Mouse (Mus musculus) heart, embryonic 13.5 days (tissue): ENCODE measurements around the gene Gm2663. TPM values are rescaled to one million over a fixed set of nuclear protein-coding genes. Genes with fewer than 3 reads are reported as not detected.
"Not testable (repeated sequence)": the region's sequence is repeated elsewhere in the genome, so short reads cannot be mapped to it uniquely, and the experiment has no call there.

Experiments used
- ATAC-seq: fragments of 200-750 bp; cut with Nextera tagmentation; 2 replicates; pipeline ENCODE4 v1.8.0; 2017; ENCODE audit warnings: moderate TSS enrichment; ENCODE audit not compliant: insufficient number of reproducible peaks, low FRiP score, low TSS enrichment; ENCODE audit errors: extremely low read depth
- H3K27ac ChIP-seq: fragments of 300-500 bp; sonication (generic); replicated peaks from 2 replicates; pipeline ENCODE4 v1.5.1; 2015; ENCODE audit warnings: moderate library complexity, mild to moderate bottlenecking, inconsistent platforms
- H3K27me3 ChIP-seq: fragments of 300-500 bp; sonication (generic); replicated peaks from 2 replicates; pipeline ENCODE4 v1.6.1; 2015; ENCODE audit warnings: mild to moderate bottlenecking, inconsistent platforms
- H3K36me3 ChIP-seq: fragments of 300-500 bp; sonication (generic); 2 replicates; pipeline ENCODE4 v1.6.1; 2015; ENCODE audit warnings: mild to moderate bottlenecking, inconsistent platforms
- H3K4me1 ChIP-seq: fragments of 300-500 bp; sonication (generic); 2 replicates; pipeline ENCODE4 v1.6.1; 2015; ENCODE audit warnings: inconsistent platforms
- H3K4me2 ChIP-seq: fragments of 300-500 bp; sonication (generic); 2 replicates; pipeline ENCODE4 v1.6.1; 2015; ENCODE audit warnings: inconsistent platforms, mild to moderate bottlenecking, moderate library complexity
- H3K4me3 ChIP-seq: fragments of 300-500 bp; sonication (generic); 2 replicates; pipeline ENCODE4 v1.5.1; 2015; ENCODE audit warnings: moderate library complexity, mild to moderate bottlenecking, inconsistent platforms
- H3K9ac ChIP-seq: fragments of 300-500 bp; sonication (generic); 2 replicates; pipeline ENCODE4 v1.6.1; 2015; ENCODE audit warnings: inconsistent platforms, mild to moderate bottlenecking, moderate library complexity
- H3K9me3 ChIP-seq: fragments of 300-500 bp; sonication (generic); 2 replicates; pipeline ENCODE4 v1.6.1; 2016; ENCODE audit warnings: inconsistent platforms
- WGBS: fragments of 180-500 bp; shearing (Covaris S2); methylation state at CpG from one replicate; pipeline ENCODE4 v1.1.7; 2015; ENCODE audit warnings: mixed read lengths; 5-methylcytosine and 5-hydroxymethylcytosine counted together
- polyA plus RNA-seq: library from polyadenylated mRNA; unstranded; fragments of >200 nt; fragmentation: Nextera tagmentation; extraction: Ambion mirVana; gene quantifications from 2 replicates; pipeline ENCODE4 v1.2.1, GENCODE M21; 2015

The Gm2663 gene
- 0.40 TPM in 1 of 2 replicates, not detected in the other for polyA plus RNA-seq

GRCm38 (mm10) chr6:40999379-40999778 lies at the start of gene Gm2663:
TSS of gene Gm2663 (minus strand) at chr6:40999479.
- not testable (repeated sequence) for H3K4me1 ChIP-seq, H3K9ac ChIP-seq, H3K27ac ChIP-seq, H3K27me3 ChIP-seq, H3K4me2 ChIP-seq, H3K9me3 ChIP-seq, H3K36me3 ChIP-seq, ATAC-seq, H3K4me3 ChIP-seq

- 65% methylated on average over 1 of the region's 1 CpGs for WGBS
- no peak overlapping the region for H3K4me2 ChIP-seq
- H3K9me3 ChIP-seq: no peaks in the 10 kb centered on the region
- no peak overlapping the region for H3K27ac ChIP-seq
- H3K27me3 ChIP-seq: no peaks in the 10 kb centered on the region
- no peak overlapping the region for H3K9ac ChIP-seq
- no peak overlapping the region for H3K4me3 ChIP-seq
- ATAC-seq: no peak
- no peaks in the 10 kb centered on the region for H3K4me1 ChIP-seq
- H3K36me3 ChIP-seq: no peaks in the 10 kb centered on the region
Observed at GRCm38 (mm10) chr6:41048602-41049001, 49.3 kb upstream of the Gm2663 start.

- H3K36me3 ChIP-seq: no peaks in the 10 kb centered on the region
- WGBS: 71% methylated on average over 1 of the region's 1 CpGs
- H3K4me3 ChIP-seq: no peak overlapping the region
- no peak overlapping the region for H3K27ac ChIP-seq
- no peaks in the 10 kb centered on the region for H3K27me3 ChIP-seq
- no peak overlapping the region for H3K4me2 ChIP-seq
- ATAC-seq: no peak
- no peaks in the 10 kb centered on the region for H3K9me3 ChIP-seq
- no peaks in the 10 kb centered on the region for H3K4me1 ChIP-seq
- H3K9ac ChIP-seq: no peak overlapping the region
Observed at GRCm38 (mm10) chr6:41047961-41048360, 48.7 kb upstream of the Gm2663 start.

GRCm38 (mm10) chr6:41047202-41047601 lies 47.9 kb upstream of the Gm2663 start:
- no peak overlapping the region for H3K4me3 ChIP-seq
- ATAC-seq: no peak
- H3K27me3 ChIP-seq: no peaks in the 10 kb centered on the region
- H3K4me2 ChIP-seq: no peak overlapping the region
- no peaks in the 10 kb centered on the region for H3K4me1 ChIP-seq
- no peak overlapping the region for H3K27ac ChIP-seq
- WGBS: 70% methylated on average over 1 of the region's 1 CpGs
- H3K9me3 ChIP-seq: no peaks in the 10 kb centered on the region
- no peak overlapping the region for H3K9ac ChIP-seq
- H3K36me3 ChIP-seq: no peaks in the 10 kb centered on the region

- Histone ChIP-seq H3K4me3 (no peak overlapping the region), H3K27me3 (no peaks in the 10 kb centered on the region), H3K4me2 (no peak overlapping the region), H3K36me3 (no peaks in the 10 kb centered on the region), H3K9me3 (no peaks in the 10 kb centered on the region), H3K27ac (no peak overlapping the region), H3K9ac (no peak overlapping the region), H3K4me1 (no peaks in the 10 kb centered on the region)
- no peak for ATAC-seq
- 40% methylated on average over 2 of the region's 2 CpGs for WGBS
Observed at GRCm38 (mm10) chr6:41046553-41046952, 47.3 kb upstream of the Gm2663 start.

GRCm38 (mm10) chr6:41044753-41045152 lies 45.5 kb upstream of the Gm2663 start:
- H3K36me3 ChIP-seq: no peaks in the 10 kb centered on the region
- no peak overlapping the region for H3K9ac ChIP-seq
- no peaks in the 10 kb centered on the region for H3K4me1 ChIP-seq
- H3K4me2 ChIP-seq: no peak overlapping the region
- H3K27ac ChIP-seq: no peak overlapping the region
- H3K27me3 ChIP-seq: no peaks in the 10 kb centered on the region
- WGBS: 61% methylated on average over 1 of the region's 1 CpGs
- no peak for ATAC-seq
- H3K9me3 ChIP-seq: no peaks in the 10 kb centered on the region
- no peak overlapping the region for H3K4me3 ChIP-seq

- no peaks in the 10 kb centered on the region for H3K4me1 ChIP-seq
- 73% methylated on average over 1 of the region's 1 CpGs for WGBS
- no peak overlapping the region for H3K9ac ChIP-seq
- no peak overlapping the region for H3K4me2 ChIP-seq
- H3K27me3 ChIP-seq: no peaks in the 10 kb centered on the region
- no peak overlapping the region for H3K4me3 ChIP-seq
- no peak for ATAC-seq
- no peak overlapping the region for H3K27ac ChIP-seq
- H3K36me3 ChIP-seq: no peaks in the 10 kb centered on the region
- H3K9me3 ChIP-seq: no peaks in the 10 kb centered on the region
Observed at GRCm38 (mm10) chr6:41044314-41044713, 45.0 kb upstream of the Gm2663 start.

GRCm38 (mm10) chr6:41035409-41035808 lies 36.1 kb upstream of the Gm2663 start, which contains the start of gene 2210010C04Rik:
TSS of gene 2210010C04Rik (minus strand) at chr6:41035509.
- Histone ChIP-seq H3K9ac (no peak within 1 kb of the TSS), H3K9me3 (no peaks in the 10 kb centered on the region), H3K27ac (no peak within 1 kb of the TSS), H3K36me3 (no peaks in the 10 kb centered on the region), H3K4me3 (no peak within 1 kb of the TSS), H3K4me2 (no peak within 1 kb of the TSS), H3K4me1 (no peaks in the 10 kb centered on the region), H3K27me3 (no peaks in the 10 kb centered on the region)
- no peak for ATAC-seq

GRCm38 (mm10) chr6:41032802-41033201 lies 33.5 kb upstream of the Gm2663 start:
- 75% methylated on average over 6 of the region's 6 CpGs for WGBS
- no peak overlapping the region for H3K4me2 ChIP-seq
- H3K4me3 ChIP-seq: no peak overlapping the region
- H3K27ac ChIP-seq: no peak overlapping the region
- H3K36me3 ChIP-seq: no peaks in the 10 kb centered on the region
- H3K27me3 ChIP-seq: no peaks in the 10 kb centered on the region
- no peaks in the 10 kb centered on the region for H3K9me3 ChIP-seq
- ATAC-seq: no peak
- no peaks in the 10 kb centered on the region for H3K4me1 ChIP-seq
- no peak overlapping the region for H3K9ac ChIP-seq

- no peaks in the 10 kb centered on the region for H3K27me3 ChIP-seq
- no peak overlapping the region for H3K4me2 ChIP-seq
- H3K9me3 ChIP-seq: no peaks in the 10 kb centered on the region
- no peak for ATAC-seq
- no peak overlapping the region for H3K9ac ChIP-seq
- H3K27ac ChIP-seq: no peak overlapping the region
- no peaks in the 10 kb centered on the region for H3K36me3 ChIP-seq
- H3K4me1 ChIP-seq: no peaks in the 10 kb centered on the region
- H3K4me3 ChIP-seq: no peak overlapping the region
- WGBS: 70% methylated on average over 3 of the region's 3 CpGs
Observed at GRCm38 (mm10) chr6:41032231-41032630, 33.0 kb upstream of the Gm2663 start.

- Histone ChIP-seq H3K9me3 (no peaks in the 10 kb centered on the region), H3K9ac (no peak overlapping the region), H3K4me2 (no peak overlapping the region), H3K27me3 (no peaks in the 10 kb centered on the region), H3K27ac (no peak overlapping the region), H3K4me1 (peaks cover 9% of the 10 kb centered on the region), H3K4me3 (no peak overlapping the region), H3K36me3 (no peaks in the 10 kb centered on the region)
- WGBS: 79% methylated on average over 3 of the region's 3 CpGs
- ATAC-seq: no peak
Observed at GRCm38 (mm10) chr6:41030821-41031220, 31.5 kb upstream of the Gm2663 start.

GRCm38 (mm10) chr6:41027053-41027452 lies 27.8 kb upstream of the Gm2663 start:
- ATAC-seq: no peak
- WGBS: 30% methylated on average over 2 of the region's 2 CpGs
- Histone ChIP-seq H3K9me3 (no peaks in the 10 kb centered on the region), H3K4me3 (no peak overlapping the region), H3K36me3 (no peaks in the 10 kb centered on the region), H3K27me3 (no peaks in the 10 kb centered on the region), H3K4me2 (no peak overlapping the region), H3K4me1 (peaks cover 9% of the 10 kb centered on the region), H3K9ac (no peak overlapping the region), H3K27ac (0 out of 2 replicates have a peak overlapping the region, but pooled peaks have one; percentile 12)
